Mouse (Mus musculus): Measurements from ENCODE around the gene Col16a1.

- TF ChIP-seq CTCF (IDR thresholded peaks at IDR 0.05 in 2 of 3, conservative IDR thresholded peaks at IDR 0.05 in 1 of 3; ENCODE audit: control insufficient read depth in 1 of 3, insufficient read depth in 1 of 3, low read depth in 2 of 3, low read length in 3 of 3, poor library complexity in 1 of 3, severe bottlenecking in 1 of 3) (no peak), NRF1 (IDR thresholded peaks at IDR 0.05; ENCODE audit: insufficient read depth, low read depth, low read length, poor library complexity, severe bottlenecking) (no peak)
Measured at GRCm38 (mm10) chr4:130022952-130023351, 24.7 kb upstream of the Col16a1 start.
